Mouse (Mus musculus) liver, embryonic 14.5 days (tissue): ENCODE results near the gene Il1rl2. TPM values are rescaled to one million over a fixed set of nuclear protein-coding genes. Genes with fewer than 3 reads are reported as not detected.
A peak's percentile ranks its signal among the peaks of the same experiment; 100 is the strongest.

Source experiments
- ATAC-seq: fragments of 200-750 bp; cut with Nextera tagmentation; 2 replicates; pipeline ENCODE4 v1.8.0; 2017; ENCODE audit warnings: moderate number of reproducible peaks, mild to moderate bottlenecking, moderate library complexity; ENCODE audit not compliant: insufficient read depth
- DNase-seq, 3 experiments: peaks; one replicate each; pipeline ENCODE4 v3.0.0-alpha.2; 2012 to 2013; ENCODE audit warnings: low read depth in 3 of 3, low spot score in 3 of 3
- H3K27ac ChIP-seq: fragments of 300-500 bp; sonication (generic); 2 replicates; pipeline ENCODE4 v1.5.1; 2014; ENCODE audit warnings: moderate library complexity, mild to moderate bottlenecking, control low read depth, inconsistent platforms
- H3K27me3 ChIP-seq: fragments of 300-500 bp; sonication (generic); 2 replicates; pipeline ENCODE4 v1.6.1; 2014; ENCODE audit warnings: mild to moderate bottlenecking, low read length, moderate library complexity; ENCODE audit not compliant: control insufficient read depth, insufficient read depth
- H3K36me3 ChIP-seq: fragments of 300-500 bp; sonication (generic); replicated peaks from 2 replicates; pipeline ENCODE4 v1.6.1; 2014; ENCODE audit warnings: low read depth; ENCODE audit not compliant: control insufficient read depth, insufficient read depth
- H3K4me1 ChIP-seq, 2 experiments: fragments of 200-500 bp in 1 of 2; fragments of 300-500 bp in 1 of 2; sonication (generic) in 1 of 2; replicated peaks; 2 replicates each; pipeline ENCODE4 v1.6.1; 2012 to 2014; ENCODE audit warnings: antibody characterized with exemption in 1 of 2, inconsistent platforms in 1 of 2, low read length in 1 of 2; ENCODE audit not compliant: control insufficient read depth in 2 of 2, insufficient read depth in 2 of 2
- H3K4me2 ChIP-seq: fragments of 300-500 bp; sonication (generic); 2 replicates; pipeline ENCODE4 v1.6.1; 2014; ENCODE audit warnings: low read depth, mild to moderate bottlenecking, control low read depth, moderate library complexity
- H3K4me3 ChIP-seq, 2 experiments: fragments of 200-500 bp in 1 of 2; fragments of 300-500 bp in 1 of 2; sonication (generic) in 1 of 2; 2 replicates each; pipeline ENCODE4 v1.5.1; 2012 to 2014; ENCODE audit warnings: low read depth in 2 of 2, low read length in 2 of 2, mild to moderate bottlenecking in 2 of 2, control low read depth in 1 of 2, inconsistent platforms in 1 of 2, moderate library complexity in 1 of 2; ENCODE audit not compliant: insufficient read depth in 1 of 2
- H3K9ac ChIP-seq: fragments of 300-500 bp; sonication (generic); replicated peaks from 2 replicates; pipeline ENCODE4 v1.6.1; 2014; ENCODE audit warnings: mild to moderate bottlenecking, control low read depth, moderate library complexity
- H3K9me3 ChIP-seq: fragments of 300-500 bp; sonication (generic); 2 replicates; pipeline ENCODE4 v1.6.1; 2016; ENCODE audit warnings: low read length, mixed read lengths; ENCODE audit not compliant: control insufficient read depth
- CTCF ChIP-seq: IDR thresholded peaks from 2 replicates; pipeline ENCODE4 v1.5.1; 2016; ENCODE audit warnings: antibody characterized with exemption, low read depth, control low read depth
- EP300 ChIP-seq: IDR thresholded peaks from 2 replicates; pipeline ENCODE4 v1.6.1; 2016; ENCODE audit warnings: antibody characterized with exemption, low read depth
- WGBS: fragments of 180-500 bp; shearing (Covaris S2); extraction: QIAGEN DNeasy Blood & Tissue Kit; methylation state at CpG from one replicate; pipeline ENCODE4 v1.1.7; 2014; ENCODE audit not compliant: insufficient replicate concordance; 5-methylcytosine and 5-hydroxymethylcytosine counted together
- polyA plus RNA-seq, 2 experiments: library from polyadenylated mRNA; depleted of rRNA in 1 of 2; stranded (reverse) in 1 of 2; unstranded in 1 of 2; fragments of >200 nt; fragmentation: Nextera tagmentation in 1 of 2; extraction: Ambion mirVana in 1 of 2; gene quantifications; 2 replicates each; pipeline versions ENCODE4 v1.2.1 to v1.2.3; 2012 to 2014

Gene Il1rl2
- polyA plus RNA-seq, 2 experiments: 0.52 to 0.80 TPM

GRCm38 (mm10) chr1:40358351-40358750, 33.9 kb downstream of the Il1rl2 start:
- no peak overlapping the region for H3K4me2 ChIP-seq
- H3K9me3 ChIP-seq: no peaks in the 10 kb centered on the region
- DNase-seq (no peak), ATAC-seq (no peak)
- peaks cover 3 to 14% of the 10 kb centered on the region in 2 experiments; a peak in 2 of 4 replicates for H3K4me1 ChIP-seq
- H3K9ac ChIP-seq: no peak overlapping the region
- no peaks in the 10 kb centered on the region for H3K27me3 ChIP-seq
- no peaks in the 10 kb centered on the region for H3K36me3 ChIP-seq
- no peak for TF ChIP-seq CTCF
- no peak for TF ChIP-seq EP300
- no peak overlapping the region for H3K27ac ChIP-seq
- 73% methylated on average over 2 of the region's 2 CpGs for WGBS
- H3K4me3 ChIP-seq: no peak overlapping the region

- H3K4me3 ChIP-seq: no peak overlapping the region
- H3K9me3 ChIP-seq: no peaks in the 10 kb centered on the region
- H3K4me1 ChIP-seq: peaks cover 3 to 14% of the 10 kb centered on the region in 2 experiments; a peak in 2 of 4 replicates
- H3K36me3 ChIP-seq: no peaks in the 10 kb centered on the region
- TF ChIP-seq EP300 (no peak), CTCF (no peak)
- H3K27ac ChIP-seq: no peak overlapping the region
- H3K27me3 ChIP-seq: no peaks in the 10 kb centered on the region
- H3K9ac ChIP-seq: no peak overlapping the region
- peak; percentile 30 to 55 (median 49) for DNase-seq
- H3K4me2 ChIP-seq: no peak overlapping the region
- ATAC-seq: peak; percentile 15; the same call in 1 of the 2 replicates
- 21% methylated on average over 4 of the region's 4 CpGs for WGBS
Measured at GRCm38 (mm10) chr1:40358771-40359181, 34.4 kb downstream of the Il1rl2 start.

GRCm38 (mm10) chr1:40359731-40360130, 35.3 kb downstream of the Il1rl2 start:
- Histone ChIP-seq H3K4me1 (peaks cover 3 to 14% of the 10 kb centered on the region in 2 experiments; a peak in 2 of 4 replicates), H3K27ac (no peak overlapping the region), H3K4me3 (no peak overlapping the region), H3K9me3 (no peaks in the 10 kb centered on the region), H3K9ac (no peak overlapping the region), H3K4me2 (no peak overlapping the region), H3K36me3 (no peaks in the 10 kb centered on the region), H3K27me3 (no peaks in the 10 kb centered on the region)
- TF ChIP-seq EP300 (no peak), CTCF (no peak)
- DNase-seq: no peak
- 19% methylated on average over 2 of the region's 2 CpGs for WGBS
- no peak for ATAC-seq

GRCm38 (mm10) chr1:40360969-40361368, 36.6 kb downstream of the Il1rl2 start:
- Histone ChIP-seq H3K9me3 (no peaks in the 10 kb centered on the region), H3K27me3 (no peaks in the 10 kb centered on the region), H3K9ac (no peak overlapping the region), H3K4me1 (peaks cover 3 to 14% of the 10 kb centered on the region in 2 experiments; a peak in 2 of 4 replicates), H3K4me2 (no peak overlapping the region), H3K27ac (no peak overlapping the region), H3K4me3 (no peak overlapping the region), H3K36me3 (no peaks in the 10 kb centered on the region)
- DNase-seq: peak in 1 of 3 experiments; percentile 20
- WGBS: 35% methylated on average over 7 of the region's 7 CpGs
- TF ChIP-seq CTCF (no peak), EP300 (no peak)
- ATAC-seq: no peak

GRCm38 (mm10) chr1:40361596-40361995, 37.2 kb downstream of the Il1rl2 start:
- H3K36me3 ChIP-seq: no peaks in the 10 kb centered on the region
- WGBS: 36% methylated on average over 1 of the region's 1 CpGs
- no peaks in the 10 kb centered on the region for H3K9me3 ChIP-seq
- no peak overlapping the region for H3K4me2 ChIP-seq
- no peak overlapping the region for H3K4me3 ChIP-seq
- H3K27me3 ChIP-seq: no peaks in the 10 kb centered on the region
- H3K27ac ChIP-seq: no peak overlapping the region
- ATAC-seq: no peak
- H3K9ac ChIP-seq: no peak overlapping the region
- DNase-seq: no peak
- no peak for TF ChIP-seq EP300
- no peak for TF ChIP-seq CTCF
- peaks cover 3 to 14% of the 10 kb centered on the region in 2 experiments; a peak in 2 of 4 replicates for H3K4me1 ChIP-seq
